Mouse (Mus musculus) layer of hippocampus, postnatal 10 days (tissue): ENCODE results near the gene Drp2. TPM values are rescaled to one million over a fixed set of nuclear protein-coding genes. Genes with fewer than 3 reads are reported as not detected.

ENCODE experiments used
- DNase-seq, 2 experiments: peaks; one replicate each; pipeline ENCODE4 v3.0.0; 2021; ENCODE audit warnings: low spot score in 2 of 2
- long read RNA-seq: library from polyadenylated mRNA; stranded (forward); transcript quantifications from one replicate; pipeline ENCODE4 v2.0.0, GENCODE M21; 2023
- total RNA-seq, 2 experiments: library from RNA; stranded (reverse); gene quantifications; 2 replicates each; pipeline ENCODE4 v1.2.3; 2021

Drp2 gene
- 10 to 100 TPM; 40.3 to 40.6 TPM for total RNA-seq
- long read RNA-seq, full-length matches to known transcripts: 4 of 11 reads
- long read RNA-seq, partial matches to known transcripts: 0 of 11 reads
- long read RNA-seq, other reads (novel, unspliced or antisense): 7 of 11 reads

- peak; percentile 21 to 42 for DNase-seq
These were observed at the start of gene Drp2 for GRCm38 (mm10) chrX:134403863-134404583. TSS of gene Drp2 (plus strand) at chrX:134404551.

- DNase-seq: no peak
These were observed 45.0 kb upstream of the Drp2 start for GRCm38 (mm10) chrX:134359336-134359735.

- DNase-seq: no peak
These were observed 42.2 kb upstream of the Drp2 start for GRCm38 (mm10) chrX:134362156-134362555.

GRCm38 (mm10) chrX:134365421-134365820, 38.9 kb upstream of the Drp2 start:
- DNase-seq: no peak

- DNase-seq: no peak
These were observed 37.8 kb upstream of the Drp2 start for GRCm38 (mm10) chrX:134366547-134366946.

- DNase-seq: no peak
These were observed 33.1 kb upstream of the Drp2 start for GRCm38 (mm10) chrX:134371279-134371678.

- DNase-seq: no peak
These were observed 30.2 kb upstream of the Drp2 start for GRCm38 (mm10) chrX:134374190-134374589.

- no peak for DNase-seq
These were observed 19.5 kb upstream of the Drp2 start for GRCm38 (mm10) chrX:134384896-134385295.

GRCm38 (mm10) chrX:134398972-134399371, 5.4 kb upstream of the Drp2 start:
- DNase-seq: no peak

- DNase-seq: peak; percentile 24 to 25
These were observed 219 bp downstream of the Drp2 start for GRCm38 (mm10) chrX:134404584-134404955.

- no peak for DNase-seq
These were observed 5.1 kb downstream of the Drp2 start for GRCm38 (mm10) chrX:134409354-134409900.

GRCm38 (mm10) chrX:134412096-134412495, 7.7 kb downstream of the Drp2 start:
- DNase-seq: no peak

GRCm38 (mm10) chrX:134420097-134420496, 15.7 kb downstream of the Drp2 start:
- DNase-seq: no peak

- no peak for DNase-seq
These were observed 19.9 kb downstream of the Drp2 start for GRCm38 (mm10) chrX:134424263-134424662.

GRCm38 (mm10) chrX:134425798-134426197, 21.4 kb downstream of the Drp2 start:
- DNase-seq: peak; percentile 11 to 26

- peak; percentile 8 to 33 for DNase-seq
These were observed 22.5 kb downstream of the Drp2 start for GRCm38 (mm10) chrX:134426819-134427218.

- DNase-seq: no peak
These were observed 23.0 kb downstream of the Drp2 start for GRCm38 (mm10) chrX:134427307-134427706.

- no peak for DNase-seq
These were observed 70.8 kb downstream of the Drp2 start for GRCm38 (mm10) chrX:134474988-134475710.

- DNase-seq: no peak
These were observed 71.9 kb downstream of the Drp2 start, which contains the start of gene Taf7l for GRCm38 (mm10) chrX:134476290-134476689. TSS of gene Taf7l (minus strand) at chrX:134476490.

GRCm38 (mm10) chrX:134481720-134482119, 77.4 kb downstream of the Drp2 start:
- no peak for DNase-seq

GRCm38 (mm10) chrX:134500651-134501050, 96.3 kb downstream of the Drp2 start:
- DNase-seq: no peak
